Mouse (Mus musculus): ENCODE data around the gene Ran. TPM values are rescaled to one million over a fixed set of nuclear protein-coding genes. Genes with fewer than 3 reads are reported as not detected.

The Ran gene
- total RNA-seq, 2 experiments from 2014 or later: 75.3 to 78.2 TPM

DNA sequence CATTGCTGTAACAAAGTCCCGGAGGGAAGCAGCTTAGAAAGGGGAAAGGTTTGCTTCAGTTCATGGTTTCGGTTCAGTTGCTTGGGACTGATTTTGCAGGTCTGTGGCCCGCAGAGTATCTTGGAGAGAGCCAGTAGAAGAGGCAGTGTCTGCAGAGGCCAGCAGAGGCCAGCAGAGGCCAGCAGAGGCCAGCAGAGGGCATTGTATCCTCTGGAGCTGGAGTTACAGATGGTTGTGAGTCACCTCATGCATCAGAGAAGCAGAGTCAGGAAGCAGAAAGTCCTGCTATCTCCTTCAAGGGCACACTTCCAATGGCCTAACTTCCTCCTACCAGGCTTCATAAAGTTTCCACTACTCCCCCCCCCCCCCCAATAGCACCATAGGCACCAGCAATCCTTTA, 39.2 kb downstream of the Ran start:
- intact Hi-C loops (cut with DNase I; ENCODE audit: low total_unique reads): no loop called here
- DNase-seq: no peak

- intact Hi-C loops (cut with DNase I; ENCODE audit: low total_unique reads): loop anchor here (5.0 kb wide), 1 partner anchor 526 kb away; no protein-coding TSS in a partner anchor
- peak; percentile 55 for DNase-seq
Measured at GRCm38 (mm10) chr5:129061579-129061978, 41.7 kb downstream of the Ran start.

DNA sequence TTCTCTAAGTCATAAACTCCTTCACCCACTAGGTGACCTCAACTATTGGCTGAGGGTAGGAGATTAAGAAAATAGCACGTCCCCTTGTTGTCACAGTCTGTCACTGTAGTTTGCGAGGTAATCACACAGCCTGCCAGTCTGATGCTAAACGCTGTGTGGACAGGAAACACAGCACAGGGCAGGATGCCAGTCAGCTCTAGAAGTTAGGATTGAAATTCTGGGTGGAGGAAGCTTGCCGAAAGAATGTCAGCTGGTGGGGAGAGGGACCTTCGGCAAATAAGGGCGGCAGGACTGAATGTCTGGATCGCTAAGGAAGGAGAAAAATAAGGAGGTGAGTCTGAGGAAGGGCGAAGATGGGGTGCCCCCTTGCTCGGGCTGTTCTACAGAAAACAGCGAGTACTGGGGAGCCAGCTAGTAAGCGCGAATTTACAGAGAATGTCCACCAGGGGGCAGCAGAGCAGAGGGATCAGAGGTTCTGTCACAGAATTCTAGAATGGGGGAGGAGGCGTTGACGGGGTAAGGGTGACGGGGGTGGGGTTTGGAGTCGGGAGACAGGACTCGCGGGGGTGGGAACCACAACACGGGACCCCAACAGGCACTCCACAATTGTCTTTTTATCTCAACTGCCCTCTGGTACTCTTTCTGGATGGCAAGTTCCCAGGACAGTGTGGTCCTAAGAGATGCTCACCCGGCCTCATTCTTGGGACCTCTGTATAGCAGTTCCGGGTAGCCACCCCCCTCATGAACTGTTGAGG, 43.3 kb downstream of the Ran start:
- intact Hi-C loops (cut with DNase I; ENCODE audit: low total_unique reads): loop anchor here (5.0 kb wide), 1 partner anchor 524 kb away; no protein-coding TSS in a partner anchor
- DNase-seq: peak; percentile 81

GRCm38 (mm10) chr5:129063792-129064087, 43.9 kb downstream of the Ran start:
- intact Hi-C loops (cut with DNase I; ENCODE audit: low total_unique reads): loop anchor here (5.0 kb wide), 1 partner anchor 524 kb away; no protein-coding TSS in a partner anchor
- no peak for DNase-seq

GRCm38 (mm10) chr5:129064186-129064585, 44.3 kb downstream of the Ran start:
- intact Hi-C loops (cut with DNase I; ENCODE audit: low total_unique reads): loop anchor here (5.0 kb wide), 1 partner anchor 523 kb away; no protein-coding TSS in a partner anchor
- no peak for DNase-seq

DNA sequence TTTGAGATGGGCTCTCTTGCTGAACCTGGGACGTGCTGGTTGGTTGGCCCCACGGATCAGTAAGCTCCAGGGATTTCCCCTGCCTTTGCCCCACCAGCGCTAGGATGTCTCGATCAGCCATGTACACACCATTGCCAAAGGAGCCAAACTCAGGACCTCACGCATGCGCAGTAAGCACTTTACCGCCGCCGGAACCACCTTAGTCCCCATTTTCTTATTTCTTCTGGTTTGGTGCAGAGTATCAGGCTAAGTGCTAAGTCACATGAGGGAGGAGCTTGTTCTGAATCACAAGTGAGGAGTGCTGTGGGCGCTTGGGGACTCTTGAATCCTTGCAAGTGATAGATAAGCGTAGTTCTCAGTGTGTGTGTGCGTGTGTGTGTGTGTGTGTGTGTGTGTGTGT, 45.4 kb downstream of the Ran start:
- intact Hi-C loops (cut with DNase I; ENCODE audit: low total_unique reads): no loop called here
- DNase-seq: no peak

DNA sequence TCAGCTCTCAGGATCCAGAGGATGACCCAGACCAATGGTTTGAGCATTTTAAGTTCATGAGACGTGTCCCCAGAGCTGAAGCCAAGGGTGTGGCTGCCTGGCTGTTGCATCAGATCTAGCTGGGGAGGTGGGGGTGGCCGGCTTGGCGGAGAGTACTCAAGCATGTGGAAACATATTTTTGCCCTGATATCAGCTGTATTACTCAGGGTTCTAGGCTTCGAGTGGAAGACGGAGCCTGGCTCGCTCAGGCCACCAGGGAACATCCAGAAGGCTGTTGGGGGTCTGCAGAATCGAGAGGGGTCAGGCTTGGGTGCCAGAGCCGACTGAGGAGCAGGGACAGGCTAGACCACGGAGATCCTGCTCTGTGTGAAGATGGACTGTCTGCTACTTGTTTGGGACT, 46.1 kb downstream of the Ran start:
- DNase-seq: peak; percentile 75
- intact Hi-C loops (cut with DNase I; ENCODE audit: low total_unique reads): no loop called here

GRCm38 (mm10) chr5:129066541-129067230, 46.8 kb downstream of the Ran start:
- peak; percentile 33 for DNase-seq
- intact Hi-C loops (cut with DNase I; ENCODE audit: low total_unique reads): no loop called here

- intact Hi-C loops (cut with DNase I; ENCODE audit: low total_unique reads): no loop called here
- peak; percentile 24 for DNase-seq
Measured at GRCm38 (mm10) chr5:129067231-129067834, 47.5 kb downstream of the Ran start.

DNA sequence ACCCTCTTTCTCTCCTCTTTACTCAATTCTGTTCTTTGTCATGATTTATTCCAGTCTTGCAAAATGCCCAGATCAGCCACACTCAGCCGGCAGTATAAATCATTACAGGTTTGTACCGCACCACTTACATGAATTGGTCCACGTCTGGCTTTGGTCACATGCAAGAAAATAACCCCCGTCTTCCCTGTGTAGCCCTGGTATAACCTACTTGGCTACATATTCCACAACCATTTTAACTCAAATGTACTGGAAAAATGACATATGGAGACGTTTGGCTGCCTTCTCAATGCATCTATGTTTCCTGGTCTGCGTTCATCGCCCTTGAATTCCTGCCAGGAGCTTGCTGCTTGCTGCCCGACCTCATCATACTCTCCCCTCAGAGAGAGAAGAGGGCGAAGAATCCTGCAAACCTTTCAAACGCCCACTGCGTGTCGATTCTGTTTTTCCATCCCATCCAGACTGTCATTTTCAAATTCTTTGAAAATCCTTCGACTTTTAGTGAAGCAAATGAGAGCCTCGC, 52.0 kb downstream of the Ran start:
- intact Hi-C loops (cut with DNase I; ENCODE audit: low total_unique reads): no loop called here
- no peak for DNase-seq

DNA sequence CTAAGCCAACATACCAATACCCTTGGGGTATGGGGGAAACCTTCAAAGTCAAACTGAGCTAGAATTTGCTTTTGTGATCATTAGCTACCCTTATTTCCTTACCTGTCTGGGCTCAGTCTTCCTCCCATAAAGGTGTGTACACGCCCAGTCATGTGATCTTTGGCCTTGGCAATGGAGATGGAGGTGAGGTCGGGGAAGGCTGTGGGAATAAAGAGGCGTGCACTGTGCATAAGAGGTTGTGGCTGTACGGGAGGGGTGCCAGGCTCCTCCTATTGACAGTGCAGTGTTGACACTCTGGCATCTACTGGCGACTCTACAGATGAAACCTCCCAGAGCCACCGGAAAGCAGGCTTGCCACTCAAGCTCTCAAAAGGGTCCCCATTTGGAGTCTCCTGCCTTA, 53.5 kb downstream of the Ran start:
- no peak for DNase-seq
- intact Hi-C loops (cut with DNase I; ENCODE audit: low total_unique reads): no loop called here

Other genes with a start within 250 kb of the Ran start
- under 1 TPM in 1 of 2 experiments, not detected in 1; 0.12 TPM for gene Rimbp2, start 66.6 kb upstream of the Ran start, total RNA-seq (2021)
- 10 to 100 TPM in 1 of 2 experiments, 1 to 10 TPM in 1; 8.7 to 10.4 TPM for gene Stx2, start 11.5 kb upstream of the Ran start, total RNA-seq (2021)
- 1 to 10 TPM; 4.4 to 6.1 TPM for gene Adgrd1, start 76.7 kb downstream of the Ran start, total RNA-seq (2021)

Data from gastrocnemius, postnatal 14 days (tissue).